Mouse (Mus musculus) gastrocnemius, postnatal 36 days (tissue): ENCODE measurements at regions not wholly inside any gene's neighbourhood (a gene's known extent, or its start where the extent isn't known, plus 50 kb on each side); places are given as distances from the start of the nearest gene placed in this dataset.

Experiments
- DNase-seq, 2 experiments: peaks; one replicate each; pipeline ENCODE4 v3.0.0; 2022
- intact Hi-C: fragments of 180-260 bp; cut with DNase I; formaldehyde crosslinking; loops from one replicate; pipeline ENCODE4 v1.15.1; 2025

DNA sequence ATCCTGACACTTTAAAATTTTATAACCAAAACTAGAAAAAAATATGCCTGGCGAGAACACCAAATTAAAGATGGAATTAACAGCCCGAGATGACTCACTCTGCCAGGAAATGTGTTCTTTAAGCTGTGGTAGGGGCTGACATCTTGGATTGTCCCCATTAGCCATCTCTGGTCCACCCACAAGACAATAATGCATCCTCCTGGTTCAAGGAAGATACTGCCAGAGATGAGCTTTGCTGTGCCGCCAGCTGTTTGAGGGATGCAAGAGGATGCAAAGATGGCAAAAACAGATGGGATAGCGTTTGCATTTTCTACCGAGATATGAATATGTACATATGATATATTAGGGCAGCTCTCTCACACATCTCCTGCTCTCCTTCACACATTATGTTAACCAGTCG lies 382.3 kb upstream of the Pkn2 start:
- DNase-seq = no peak

DNA sequence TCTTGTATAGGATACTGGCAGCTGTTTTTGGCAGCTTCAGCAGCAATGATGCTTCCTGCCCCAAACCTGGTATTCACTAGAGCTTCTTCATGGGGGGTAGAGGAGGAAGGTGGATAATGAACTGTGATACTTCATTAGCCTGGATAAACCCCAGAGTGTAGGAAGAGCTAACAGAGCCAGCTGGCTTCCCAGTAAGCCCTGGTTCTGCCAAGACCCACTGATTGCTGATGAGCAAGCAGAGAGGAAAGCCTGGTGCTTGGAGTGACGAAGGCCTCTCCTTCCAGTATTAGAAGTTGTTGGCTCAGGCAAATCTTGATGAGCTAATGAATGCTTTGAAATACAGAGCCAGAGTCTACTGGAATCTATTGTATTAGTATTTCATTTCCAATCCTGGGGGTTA lies 370.8 kb upstream of the Pkn2 start:
- intact Hi-C loops = no loop called here
- DNase-seq = no peak

More for the DNA sequence above, 382.3 kb upstream of the Pkn2 start:
- intact Hi-C loops = no loop called here

DNA sequence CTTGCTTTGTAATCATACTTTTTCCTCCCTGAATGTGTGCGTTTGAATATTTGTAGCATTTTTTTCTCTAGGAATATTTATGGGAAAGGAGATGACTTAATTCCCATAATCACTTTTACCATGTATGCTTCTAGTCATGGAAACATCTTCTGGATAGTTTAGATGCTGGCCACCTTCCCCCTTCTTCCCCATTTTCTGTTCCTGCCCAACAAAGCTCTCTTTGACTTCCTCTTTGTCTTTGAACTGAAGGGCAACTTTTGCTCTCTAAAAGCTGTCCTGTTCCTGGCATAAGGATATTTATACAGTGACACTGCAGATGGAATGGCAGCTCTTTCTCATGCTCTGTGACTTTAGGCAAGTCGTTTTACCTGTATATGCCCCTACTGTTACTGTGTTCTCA lies 370.2 kb upstream of the Pkn2 start:
- intact Hi-C loops = no loop called here
- DNase-seq = no peak

DNA sequence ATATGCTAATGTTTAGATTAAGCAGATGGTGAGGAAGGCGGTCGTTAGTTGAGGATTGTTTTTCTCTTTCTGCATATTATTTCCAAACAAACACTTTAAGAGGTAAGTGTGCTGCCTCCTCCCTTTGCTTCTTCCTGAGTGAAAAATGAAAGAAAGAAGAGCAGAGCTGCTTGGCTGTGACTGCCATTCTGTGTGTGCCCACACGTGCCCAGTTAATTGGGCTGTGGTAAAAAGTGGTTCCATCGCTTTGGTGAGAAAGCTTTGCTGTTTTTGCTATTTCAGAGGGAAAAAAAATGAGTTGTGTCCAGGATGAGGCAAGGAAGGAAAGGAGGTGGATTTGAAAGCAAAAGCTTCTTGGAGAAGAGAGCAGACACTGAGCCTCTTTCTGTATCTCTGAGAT lies 360.9 kb upstream of the Pkn2 start:
- DNase-seq = no peak
- intact Hi-C loops = no loop called here

DNA sequence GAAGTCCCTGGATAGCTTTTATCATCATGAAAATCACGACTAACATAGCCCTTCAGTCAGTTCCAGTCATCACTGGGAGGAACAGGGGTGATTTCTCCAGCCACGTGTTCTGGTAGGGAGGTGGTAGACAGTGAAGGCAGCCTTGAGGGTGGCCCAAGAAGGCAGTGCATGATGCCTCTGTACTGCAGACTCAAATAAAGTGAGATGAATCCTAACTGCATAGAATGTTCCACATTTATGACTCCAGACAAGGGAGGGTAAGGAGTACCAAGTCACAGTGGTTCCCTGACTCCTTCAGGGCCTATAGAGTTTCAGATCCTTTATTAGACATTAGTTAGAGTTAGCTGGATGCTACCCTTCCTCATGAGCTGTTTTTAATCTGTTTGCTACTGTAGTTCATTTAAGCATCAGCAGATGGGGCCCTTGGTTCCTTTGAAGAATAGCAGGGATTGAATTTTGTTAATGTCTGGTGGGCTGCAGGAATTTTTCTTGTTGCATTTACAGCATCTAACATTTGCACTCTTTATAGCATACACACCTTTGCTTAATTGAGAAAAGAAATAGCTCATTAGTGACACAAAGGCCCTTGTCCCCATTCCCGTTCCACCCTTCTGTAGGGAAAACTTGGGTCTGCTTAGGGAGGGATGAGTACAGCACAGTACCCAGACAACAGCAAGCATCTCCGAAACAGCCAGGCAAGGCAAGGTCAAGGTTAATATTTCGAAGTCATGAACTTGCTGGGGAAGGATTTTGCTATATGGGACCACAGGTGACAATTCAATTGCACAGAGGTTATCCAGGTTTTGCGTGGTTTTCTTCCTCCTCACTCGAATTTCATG lies 359.0 kb upstream of the Pkn2 start:
- intact Hi-C loops = no loop called here
- DNase-seq = no peak

DNA sequence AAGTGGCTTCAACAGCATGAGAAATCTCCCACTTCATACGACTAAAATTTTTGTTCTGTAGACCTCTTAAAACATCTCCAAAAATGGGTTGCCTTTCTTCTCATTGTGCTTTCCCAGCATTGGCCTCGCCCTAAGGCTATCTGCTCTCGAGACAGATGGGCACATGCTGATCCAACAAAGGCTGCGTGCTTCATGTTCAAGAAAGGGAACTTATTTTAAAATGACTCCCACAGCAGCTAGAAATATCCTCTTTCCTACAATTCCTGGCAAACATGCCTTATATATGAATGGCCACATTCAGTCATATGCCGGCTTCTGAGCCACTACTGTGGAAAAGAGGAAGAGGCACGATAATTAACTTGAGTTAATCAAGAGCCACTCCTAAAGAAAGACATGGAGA lies 356.7 kb upstream of the Pkn2 start:
- intact Hi-C loops = no loop called here
- no peak for DNase-seq

DNA sequence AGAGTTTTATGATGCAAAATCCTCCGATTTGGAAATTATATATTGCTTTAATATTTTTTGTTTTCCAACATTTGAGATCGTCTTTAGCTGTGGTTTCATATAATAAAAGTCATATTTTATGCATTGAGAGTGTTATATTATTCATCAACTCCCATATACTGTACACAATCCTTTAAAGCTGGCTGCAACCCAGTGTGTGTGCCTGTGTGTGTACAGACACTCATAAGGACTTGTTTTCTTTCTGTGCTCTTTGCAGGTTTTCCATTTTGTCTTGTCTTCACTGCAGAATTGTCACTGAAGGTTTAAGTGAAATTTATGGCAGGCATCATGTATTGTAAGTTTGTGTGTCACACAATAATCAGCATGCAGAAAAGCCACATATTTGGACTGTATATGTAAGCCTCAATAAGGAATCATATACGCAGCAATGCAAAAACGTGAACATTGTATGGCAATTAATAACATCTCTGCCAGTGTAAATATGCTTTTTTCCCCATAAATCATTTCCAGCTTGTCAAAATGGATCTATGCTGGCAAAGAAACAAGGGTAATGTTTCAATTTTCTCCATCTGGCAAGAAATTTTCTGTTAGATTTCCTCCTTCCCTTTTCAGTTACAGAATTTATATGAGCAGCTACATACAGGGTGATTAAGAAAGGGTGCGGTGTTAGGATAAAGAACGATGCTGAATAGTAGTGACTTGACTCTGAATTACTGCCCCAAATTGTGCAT lies 342.4 kb upstream of the Pkn2 start:
- intact Hi-C loops = no loop called here
- DNase-seq = no peak

DNA sequence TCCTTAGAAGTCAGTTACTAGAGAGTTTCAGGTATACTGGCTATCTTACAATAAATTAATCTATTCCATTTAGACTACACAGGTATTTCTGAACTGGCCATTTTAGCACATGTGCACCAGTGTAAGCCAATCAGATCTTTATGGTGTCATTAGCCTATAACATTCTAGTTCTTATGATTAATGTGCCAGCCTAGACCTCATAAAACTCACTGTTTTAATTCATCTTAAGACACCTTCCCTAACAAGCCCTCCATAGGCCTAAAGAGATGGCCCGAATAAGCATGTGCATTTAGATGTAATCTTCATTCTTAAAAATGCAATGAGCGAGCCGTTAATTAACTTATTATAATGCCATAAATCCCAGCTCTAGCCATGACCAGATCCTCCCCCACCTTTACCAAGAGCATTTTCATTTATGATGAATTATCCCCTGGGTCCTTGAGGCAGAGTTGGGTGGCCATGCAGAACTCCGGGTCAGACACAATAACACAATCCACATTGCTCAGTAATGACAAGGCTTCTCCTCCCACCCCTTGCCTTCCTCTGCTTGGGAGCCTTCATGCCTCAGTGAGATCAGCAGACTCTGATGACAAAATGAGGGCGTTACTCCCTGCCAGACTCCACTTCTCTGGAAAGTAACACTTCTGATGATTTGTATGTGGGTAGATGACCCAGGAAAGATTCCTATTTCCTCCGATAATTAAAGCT lies 311.6 kb upstream of the Pkn2 start:
- DNase-seq = no peak
- intact Hi-C loops = no loop called here

DNA sequence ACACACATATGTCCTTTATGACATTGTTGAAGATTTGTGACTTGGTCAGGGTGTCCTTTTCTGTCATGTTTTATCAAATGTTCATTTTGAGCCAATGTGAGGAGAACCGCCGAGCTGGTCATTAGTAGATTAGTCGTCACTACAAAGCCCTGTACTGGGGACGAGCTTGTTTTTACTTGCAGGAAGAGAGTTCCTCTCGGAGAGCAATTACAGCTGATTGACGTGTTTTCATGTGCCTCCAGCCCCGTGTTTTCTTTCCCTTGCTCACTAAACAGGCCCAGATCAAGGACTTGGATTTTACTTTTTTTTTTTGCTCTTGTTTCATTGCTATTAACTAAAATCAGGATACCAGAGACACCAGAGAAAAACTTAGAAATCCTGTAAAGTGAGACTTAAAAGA lies 307.1 kb upstream of the Pkn2 start:
- intact Hi-C loops = no loop called here
- DNase-seq = no peak

DNA sequence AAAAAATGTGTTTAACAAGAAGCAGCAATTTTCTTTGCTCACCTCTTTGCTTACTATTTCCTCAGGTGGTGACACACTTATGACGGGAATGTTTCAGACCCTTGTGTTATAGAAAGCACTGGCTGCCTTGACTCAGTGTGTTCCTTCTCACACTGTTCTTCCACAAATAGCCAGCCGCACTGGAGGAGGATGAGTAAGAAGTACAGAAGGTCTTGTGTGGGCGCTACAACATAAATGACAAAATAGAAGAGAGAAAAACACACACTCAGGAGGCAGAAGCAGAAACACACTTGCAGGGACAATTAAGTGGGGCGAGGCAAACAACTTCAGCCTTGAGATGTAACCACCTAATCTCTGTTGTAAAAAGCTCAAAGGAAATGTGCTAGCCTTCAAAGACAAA lies 292.2 kb upstream of the Pkn2 start:
- intact Hi-C loops = no loop called here
- DNase-seq = no peak

DNA sequence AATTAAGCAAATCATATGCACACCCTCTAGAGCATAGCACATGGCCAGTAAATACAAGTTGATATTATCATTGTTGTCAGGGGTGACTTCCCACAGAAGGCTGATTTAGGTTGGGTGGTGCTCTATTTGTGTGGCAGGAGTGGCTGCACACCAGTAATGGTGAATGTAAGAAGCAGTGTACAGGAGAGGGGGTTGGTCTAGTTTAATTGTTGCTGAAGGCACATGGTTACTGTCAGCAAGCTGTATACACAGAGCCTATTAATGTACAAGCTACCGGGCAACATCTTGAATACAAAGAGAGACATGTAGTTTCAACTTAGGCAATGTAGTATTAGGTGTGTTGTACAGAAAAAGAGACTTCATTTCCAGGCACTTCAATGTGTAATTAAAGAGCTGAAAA lies 280.6 kb upstream of the Pkn2 start:
- intact Hi-C loops = no loop called here
- no peak for DNase-seq

DNA sequence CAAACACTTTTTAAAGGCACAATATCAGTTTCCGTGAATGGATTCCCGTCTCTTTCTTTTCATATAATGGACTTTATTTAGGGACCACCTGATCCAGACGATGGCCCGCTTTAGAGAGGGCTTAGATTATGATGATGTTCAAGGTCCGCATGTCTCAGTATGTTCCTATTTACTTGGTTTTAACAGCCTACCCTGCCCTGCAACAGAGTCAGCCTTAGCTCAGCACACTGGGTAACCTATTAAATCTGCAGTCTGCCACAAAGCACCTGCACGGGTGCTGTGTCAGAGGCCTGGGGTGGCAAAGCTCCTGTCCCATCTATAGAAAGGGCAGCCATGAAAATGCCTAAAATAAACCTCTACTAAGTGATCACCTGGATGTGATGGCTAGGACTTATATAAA lies 280.2 kb upstream of the Pkn2 start:
- DNase-seq = no peak
- intact Hi-C loops = no loop called here

DNA sequence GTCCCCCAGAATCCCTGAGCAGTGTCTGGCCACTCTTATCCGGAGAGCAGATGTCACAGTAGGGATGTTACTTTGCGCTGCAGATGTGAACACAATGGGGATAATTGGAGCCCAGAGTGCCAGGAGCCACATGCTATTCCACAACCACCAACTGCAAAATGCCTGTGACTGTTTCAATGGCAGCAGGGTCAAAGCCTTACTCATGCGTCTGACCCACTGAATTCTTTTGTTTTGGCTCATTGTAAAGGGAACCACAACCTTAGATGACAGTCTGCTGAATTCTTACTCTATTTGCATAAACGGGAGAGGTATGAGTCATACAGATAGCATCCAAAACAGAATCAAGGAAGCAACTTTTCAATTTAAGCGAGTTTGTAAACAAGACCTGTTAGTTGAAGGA lies 276.8 kb upstream of the Pkn2 start:
- intact Hi-C loops = no loop called here
- DNase-seq = no peak

DNA sequence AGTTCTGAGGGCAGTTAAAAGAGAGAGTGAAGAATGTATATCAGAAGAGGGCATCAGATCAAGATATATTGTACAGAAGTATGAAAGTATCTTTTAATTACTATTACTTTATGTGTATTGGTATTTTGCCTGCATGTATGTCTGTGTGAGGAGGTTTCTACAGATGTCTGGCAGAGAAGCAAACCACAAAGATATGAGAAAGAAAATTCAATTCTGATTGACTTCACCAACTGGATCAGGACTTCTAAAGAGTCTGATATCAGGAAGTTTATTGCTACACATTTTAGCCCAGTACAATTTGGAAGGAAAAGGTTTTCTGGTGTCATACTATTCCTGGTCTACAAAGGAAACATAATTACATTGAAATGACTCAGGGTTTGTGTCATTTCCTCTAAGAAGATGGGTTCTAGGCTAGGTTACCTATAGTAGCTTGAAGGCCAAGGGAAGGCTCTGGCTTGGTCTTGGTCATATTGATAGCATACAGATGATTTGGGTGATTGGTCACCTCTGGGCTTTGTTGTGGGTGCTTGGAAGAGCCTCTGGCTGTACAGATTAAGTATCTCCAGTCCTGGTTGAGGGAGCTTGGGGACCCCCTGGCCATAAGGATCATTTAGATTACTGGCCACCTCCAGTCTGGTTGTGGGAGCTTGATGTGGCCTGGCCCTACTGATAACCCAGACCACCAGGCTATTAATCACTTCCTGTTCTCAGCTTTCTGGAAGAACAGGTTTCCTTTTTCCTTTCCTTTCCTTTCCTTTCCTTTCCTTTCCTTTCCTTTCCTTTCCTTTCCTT lies 275.1 kb upstream of the Pkn2 start:
- no peak for DNase-seq
- intact Hi-C loops = no loop called here

DNA sequence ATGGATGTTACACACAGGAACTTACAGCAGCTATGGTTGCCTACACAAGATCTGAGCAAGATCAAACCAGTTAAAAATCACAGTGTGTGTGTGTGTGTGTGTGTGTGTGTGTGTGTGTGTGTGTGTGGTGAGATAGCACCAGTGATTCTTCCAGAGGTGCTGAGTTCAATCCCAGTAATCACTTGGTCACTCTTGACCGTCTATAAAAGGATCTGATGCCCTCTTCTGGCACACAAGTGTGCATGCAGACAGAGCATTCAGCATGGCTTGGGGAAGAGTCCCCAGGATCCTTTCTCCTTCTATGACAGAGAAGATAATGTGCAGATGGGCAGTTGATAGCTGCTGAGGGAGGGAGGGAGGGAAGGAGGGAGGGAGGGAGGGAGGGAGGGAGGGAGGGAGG lies 274.4 kb upstream of the Pkn2 start:
- intact Hi-C loops = no loop called here
- no peak for DNase-seq

DNA sequence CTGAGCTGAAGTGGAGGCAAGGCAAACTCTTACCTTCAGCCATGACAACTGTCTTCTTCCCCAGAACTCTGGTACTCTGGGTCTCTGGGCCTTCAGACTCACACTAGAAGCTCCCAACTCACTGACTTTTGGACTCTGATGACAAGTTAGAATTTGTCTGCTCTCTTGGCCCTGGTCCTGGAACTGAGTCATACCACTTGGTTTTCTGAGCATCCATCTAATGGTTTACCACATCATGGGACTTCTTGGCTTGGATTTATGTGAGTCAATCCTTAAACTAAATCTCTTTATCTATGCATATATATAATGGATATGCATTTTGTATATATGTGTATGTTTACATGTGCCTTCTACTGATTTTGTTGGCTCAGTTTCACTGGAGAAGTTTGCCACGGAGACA lies 273.8 kb upstream of the Pkn2 start:
- intact Hi-C loops = no loop called here
- DNase-seq = no peak

DNA sequence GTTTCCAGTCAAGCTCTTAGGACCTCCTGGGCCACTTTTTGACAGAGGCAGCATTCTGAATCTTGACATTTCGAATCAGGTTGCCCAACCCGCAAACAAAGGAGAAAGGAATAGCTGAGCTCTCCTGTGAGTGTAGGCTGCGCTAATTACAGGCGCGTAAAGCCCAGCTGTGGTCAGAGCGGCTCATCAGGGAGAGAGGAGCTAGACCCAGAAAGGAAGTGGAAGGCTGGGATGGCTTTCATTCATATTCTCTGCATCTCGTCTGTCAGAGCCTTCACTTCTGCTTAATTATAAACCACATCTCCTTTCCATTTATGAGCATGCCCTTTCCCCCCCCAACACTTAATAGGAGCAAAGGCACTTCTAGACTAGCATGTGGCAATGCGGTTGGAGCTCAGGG lies 265.7 kb upstream of the Pkn2 start:
- no peak for DNase-seq
- intact Hi-C loops = no loop called here

DNA sequence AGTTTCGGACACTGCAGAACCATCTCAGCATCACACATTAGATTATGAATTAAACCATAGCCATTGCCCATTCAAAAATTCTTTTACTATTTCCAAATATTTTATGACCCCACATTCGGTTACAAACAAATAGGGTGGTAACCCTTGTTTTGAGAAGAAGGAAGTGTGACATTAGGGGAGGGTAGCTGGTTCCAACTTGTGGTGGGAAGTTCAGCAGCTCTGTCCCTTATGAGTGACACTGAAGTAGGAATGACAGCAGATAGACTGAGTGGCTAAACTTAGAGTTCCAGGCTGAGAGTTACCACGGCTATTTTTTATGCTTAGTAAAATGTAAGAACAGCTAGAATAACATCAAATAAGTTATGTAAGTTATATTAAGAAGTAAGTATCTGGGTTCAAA lies 257.1 kb upstream of the Pkn2 start:
- DNase-seq = no peak
- intact Hi-C loops = no loop called here

DNA sequence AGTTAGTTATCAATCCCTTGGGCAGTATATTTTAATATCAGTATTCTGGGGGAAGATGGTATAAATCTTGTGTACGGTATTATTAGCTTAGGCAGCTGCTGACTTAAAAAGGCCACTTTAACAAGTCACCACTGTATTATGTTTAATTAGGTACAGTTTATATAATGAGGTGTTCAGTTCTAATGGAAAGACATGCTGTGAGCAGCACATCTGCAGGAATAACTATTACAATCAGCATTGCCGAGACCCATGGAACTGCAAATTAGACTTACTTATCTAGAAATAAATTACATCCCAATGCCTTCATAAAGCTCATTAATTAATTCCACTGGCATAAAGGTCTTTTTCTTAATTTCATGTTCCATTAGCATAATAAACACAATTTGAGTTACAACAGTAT lies 252.7 kb upstream of the Pkn2 start:
- intact Hi-C loops = no loop called here
- DNase-seq = no peak

DNA sequence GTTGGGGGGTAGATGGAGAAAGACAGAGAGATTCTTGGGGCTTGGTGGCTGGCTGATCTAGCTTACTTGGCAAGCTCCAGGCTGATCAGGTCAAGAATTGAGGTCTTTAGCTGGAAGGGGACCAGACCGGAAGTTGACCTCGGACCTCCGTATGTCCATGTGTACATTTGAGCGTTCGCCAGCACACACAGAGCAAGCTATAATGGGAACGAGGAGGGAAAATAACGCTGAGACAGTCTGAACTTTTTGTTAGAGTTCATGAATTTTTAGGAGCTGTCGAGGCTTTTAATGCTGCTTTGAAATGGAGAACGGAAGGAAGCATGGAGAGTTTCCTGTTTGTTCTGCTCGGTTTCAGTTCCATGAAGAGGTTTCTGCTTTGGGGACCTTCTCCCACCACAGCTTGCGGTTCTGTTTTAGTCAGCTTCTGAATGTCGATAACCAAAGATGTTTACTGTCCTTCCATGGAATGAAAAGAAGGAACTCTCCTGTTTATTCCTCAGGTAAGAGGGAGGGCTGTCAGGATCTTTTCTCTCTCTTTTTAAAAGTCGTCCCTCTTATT lies 226.0 kb upstream of the Pkn2 start:
- intact Hi-C loops = no loop called here
- no peak for DNase-seq

DNA sequence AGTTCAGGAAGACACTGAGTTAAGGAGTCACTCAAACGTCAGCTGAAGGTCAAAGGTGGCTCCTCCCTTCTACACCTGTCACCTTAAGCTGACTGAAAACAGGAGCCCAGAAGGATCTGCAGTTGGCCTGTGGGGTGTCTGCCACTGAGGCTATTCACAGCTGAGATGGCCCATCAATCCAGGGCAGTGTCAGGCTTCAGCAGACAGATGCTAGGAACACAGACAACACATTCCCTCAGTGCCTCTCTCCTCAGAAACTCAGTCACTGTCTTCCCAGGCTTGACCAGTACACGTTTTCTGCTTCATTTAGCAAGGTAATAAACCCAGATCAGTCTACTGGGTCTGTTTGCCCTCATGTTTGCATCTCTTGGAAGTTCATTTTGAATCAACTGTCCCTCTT lies 222.9 kb upstream of the Pkn2 start:
- intact Hi-C loops = no loop called here

More for the DNA sequence above, 222.9 kb upstream of the Pkn2 start:
- DNase-seq = no peak
